Mouse (Mus musculus) ovary, adult 10 weeks (tissue): Measurements from ENCODE around the gene Olfr61. TPM values are rescaled to one million over a fixed set of nuclear protein-coding genes. Genes with fewer than 3 reads are reported as not detected.

Experiments used
- polyA plus RNA-seq: library from polyadenylated mRNA; stranded (reverse); fragments of 350-450 nt; fragmentation: Illumina TruSeq; extraction: RNeasy Lipid Tissue Mini Kit (QIAGEN cat#74804); gene quantifications from one replicate; pipeline ENCODE4 v1.2.3, GENCODE M21; 2014

The Olfr61 gene
- not detected for polyA plus RNA-seq

DNA sequence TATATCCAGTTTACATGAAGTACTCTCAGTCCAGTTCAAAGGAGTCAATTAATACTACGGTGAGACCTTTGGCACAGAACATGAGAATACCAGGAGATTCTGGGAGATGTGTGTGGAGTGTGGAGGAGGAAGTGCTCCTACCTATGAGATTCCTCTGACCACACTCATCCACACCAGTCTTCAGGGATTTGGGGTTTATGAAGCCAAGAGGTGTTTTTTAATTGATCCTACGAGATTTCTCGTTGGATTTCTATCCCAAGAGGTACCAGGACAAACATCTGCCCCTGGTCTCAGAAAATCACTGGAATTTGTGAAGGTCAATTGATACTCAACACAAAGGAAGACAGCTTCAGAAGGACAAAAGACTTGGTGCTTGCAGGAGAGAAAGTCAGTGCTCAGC is at the start of gene Olfr61:
TSS of gene Olfr61 (plus strand) at position 301 of the 400 bp plus-strand sequence.

GRCm38 (mm10) chr7:140600969-140601368 is 27.8 kb upstream of the Olfr61 start, which contains the start of gene Olfr46:
Olfr46 (plus strand) TSS chr7:140601269.

GRCm38 (mm10) chr7:140646152-140646551 is 17.4 kb downstream of the Olfr61 start, which contains the start of gene Olfr53:
Olfr53 (plus strand) TSS chr7:140646452.

GRCm38 (mm10) chr7:140659630-140660029 is 30.9 kb downstream of the Olfr61 start, which contains the start of gene Olfr539:
Olfr539 (plus strand) TSS chr7:140659930.

DNA sequence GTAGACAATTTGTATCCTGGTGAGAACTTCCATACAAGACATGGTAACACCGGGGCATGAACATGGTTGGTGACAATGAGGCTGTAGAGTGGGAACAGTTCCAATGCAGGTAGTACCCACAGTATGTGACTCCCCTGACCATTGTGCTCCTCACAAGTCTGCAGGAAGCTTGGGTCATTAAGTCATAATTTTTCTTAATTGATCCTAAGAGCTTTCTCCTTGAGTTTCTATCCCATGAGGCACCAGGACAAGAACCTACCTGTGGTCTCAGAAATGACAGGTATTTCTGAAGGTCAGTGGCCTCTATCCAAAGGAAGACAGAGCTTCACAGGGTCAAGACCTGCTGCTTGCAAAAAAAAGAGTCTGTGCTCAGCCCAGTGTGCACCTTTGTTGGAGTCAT is 52.9 kb downstream of the Olfr61 start, which contains the start of gene Olfr45:
TSS of gene Olfr45 (plus strand) at position 301 of the 400 bp plus-strand sequence.

Other genes starting within 250 kb of the Olfr61 start
- not detected for gene Olfr531, start 226.1 kb upstream of the Olfr61 start, polyA plus RNA-seq
- not detected for gene Olfr532, start 207.3 kb upstream of the Olfr61 start, polyA plus RNA-seq
- gene Olfr533, start 165.6 kb upstream of the Olfr61 start, polyA plus RNA-seq = not detected
- not detected for gene Olfr535, start 144.8 kb upstream of the Olfr61 start, polyA plus RNA-seq
- gene Olfr536, start 121.6 kb upstream of the Olfr61 start, polyA plus RNA-seq = not detected
- gene Olfr538, start 61.1 kb upstream of the Olfr61 start, polyA plus RNA-seq = not detected
- gene Olfr46, start 27.7 kb upstream of the Olfr61 start, polyA plus RNA-seq = not detected
- not detected for gene Olfr53, start 17.5 kb downstream of the Olfr61 start, polyA plus RNA-seq
- not detected for gene Olfr539, start 31.0 kb downstream of the Olfr61 start, polyA plus RNA-seq
- not detected for gene Olfr45, start 53.0 kb downstream of the Olfr61 start, polyA plus RNA-seq
- gene Olfr541, start 68.3 kb downstream of the Olfr61 start, polyA plus RNA-seq = not detected
- 42.0 TPM for gene Cyp2e1, start 134.8 kb downstream of the Olfr61 start, polyA plus RNA-seq
- not detected for gene Syce1, start 158.9 kb downstream of the Olfr61 start, polyA plus RNA-seq
- gene Zfp941, start 193.2 kb downstream of the Olfr61 start, polyA plus RNA-seq = 0.91 TPM
- 1.1 TPM for gene Urah, start 206.0 kb downstream of the Olfr61 start, polyA plus RNA-seq
- not detected for gene Scgb1c1, start 216.6 kb downstream of the Olfr61 start, polyA plus RNA-seq
- gene Odf3, start 218.8 kb downstream of the Olfr61 start, polyA plus RNA-seq = not detected
- not detected for gene Gm45785, start 227.4 kb downstream of the Olfr61 start, polyA plus RNA-seq
- 3.4 TPM for gene Ric8a, start 228.0 kb downstream of the Olfr61 start, polyA plus RNA-seq
- 1.5 TPM for gene Bet1l, start 228.6 kb downstream of the Olfr61 start, polyA plus RNA-seq